Mouse (Mus musculus): ENCODE measurements around the gene Trpm5. TPM values are rescaled to one million over a fixed set of nuclear protein-coding genes. Genes with fewer than 3 reads are reported as not detected.

Trpm5 gene
- polyA plus RNA-seq, 1 experiment, result 0.95 TPM

DNA sequence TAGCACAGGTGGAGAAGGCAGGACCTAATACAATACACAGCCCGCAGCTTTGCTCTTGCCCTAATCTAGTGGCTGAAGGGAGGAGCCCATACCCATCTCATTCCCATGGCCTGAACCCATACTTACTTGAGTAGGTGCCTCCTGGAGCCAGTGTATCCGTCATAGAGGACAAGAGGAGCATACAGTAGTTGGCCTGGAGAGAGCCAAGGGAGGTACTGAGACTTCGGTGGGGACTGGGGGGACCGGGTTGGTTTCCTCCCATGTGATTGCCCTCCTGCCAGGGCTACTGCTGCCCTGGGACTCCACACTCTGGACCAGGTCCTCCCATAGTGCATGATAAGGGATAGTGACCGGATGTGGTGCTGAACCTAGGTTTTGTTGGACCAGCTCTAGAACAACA is 21.8 kb downstream of the Trpm5 start:
- peaks cover 14% of the 10 kb centered on the region; the same call in 1 of the 2 replicates for H3K4me1 ChIP-seq (ENCODE audit: control insufficient read depth, insufficient read depth, insufficient read length)
- H3K4me3 ChIP-seq (ENCODE audit: extremely low read depth, insufficient read depth, insufficient read length), result no peak overlapping the region
- no peak overlapping the region for H3K27ac ChIP-seq (ENCODE audit: insufficient read depth, low read length)
- 90% methylated on average over 5 of the region's 5 CpGs for WGBS
- DNase-seq (ENCODE audit: low read depth in 1 of 2, low spot score in 2 of 2), result no peak
- no peaks in the 10 kb centered on the region for H3K27me3 ChIP-seq (ENCODE audit: control insufficient read depth, insufficient read depth, low read length)
- peaks cover 2% of the 10 kb centered on the region; the same call in 1 of the 2 replicates for H3K36me3 ChIP-seq (ENCODE audit: control insufficient read depth, insufficient read depth, low read length)
- TF ChIP-seq CTCF (IDR thresholded peaks at IDR 0.05; ENCODE audit: extremely low read depth, insufficient read depth, insufficient read length, insufficient replicate concordance) (no peak), POLR2A (IDR thresholded peaks at IDR 0.05; ENCODE audit: low read depth, low read length) (no peak)

DNA sequence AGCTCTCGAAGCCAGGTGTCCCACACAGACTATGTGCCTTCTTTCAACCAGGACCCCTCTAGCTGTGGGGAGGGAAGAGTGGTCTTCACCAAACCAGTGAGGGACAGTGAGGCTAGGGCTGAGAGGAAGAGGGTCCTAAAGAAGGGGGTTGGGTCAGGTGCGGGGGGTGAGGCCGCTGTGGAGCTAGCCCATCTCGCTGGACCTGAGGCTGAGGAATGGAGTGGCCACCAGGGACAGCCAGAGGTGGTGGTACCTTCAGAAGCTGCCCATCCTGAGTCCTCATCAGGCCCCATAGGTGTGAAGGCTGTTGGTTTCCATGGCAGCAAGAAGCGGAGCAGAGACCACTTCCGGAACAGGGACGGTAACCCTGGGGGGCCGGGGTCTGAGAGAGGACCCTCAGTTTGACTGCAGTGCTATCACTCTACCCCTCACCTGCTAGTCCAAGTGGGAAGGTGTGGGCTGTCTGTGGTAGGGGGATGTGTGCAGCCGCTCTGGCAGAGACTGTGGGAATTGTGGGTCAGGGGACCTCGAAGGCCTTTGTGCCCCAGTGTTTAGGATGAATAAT is 23.9 kb downstream of the Trpm5 start:
- no peak for TF ChIP-seq POLR2A (IDR thresholded peaks at IDR 0.05; ENCODE audit: low read depth, low read length)
- no peak for TF ChIP-seq CTCF (IDR thresholded peaks at IDR 0.05; ENCODE audit: extremely low read depth, insufficient read depth, insufficient read length, insufficient replicate concordance)
- Histone ChIP-seq H3K36me3 (ENCODE audit: control insufficient read depth, insufficient read depth, low read length) (peaks cover 6% of the 10 kb centered on the region), H3K27me3 (ENCODE audit: control insufficient read depth, insufficient read depth, low read length) (no peaks in the 10 kb centered on the region), H3K27ac (ENCODE audit: insufficient read depth, low read length) (no peak overlapping the region), H3K4me3 (ENCODE audit: extremely low read depth, insufficient read depth, insufficient read length) (peak overlapping the region; percentile 94; the same call in 1 of the 2 replicates), H3K4me1 (ENCODE audit: control insufficient read depth, insufficient read depth, insufficient read length) (peaks cover 14% of the 10 kb centered on the region; the same call in 1 of the 2 replicates)
- 92% methylated on average over 10 of the region's 10 CpGs for WGBS
- no peak for DNase-seq (ENCODE audit: low read depth in 1 of 2, low spot score in 2 of 2)

DNA sequence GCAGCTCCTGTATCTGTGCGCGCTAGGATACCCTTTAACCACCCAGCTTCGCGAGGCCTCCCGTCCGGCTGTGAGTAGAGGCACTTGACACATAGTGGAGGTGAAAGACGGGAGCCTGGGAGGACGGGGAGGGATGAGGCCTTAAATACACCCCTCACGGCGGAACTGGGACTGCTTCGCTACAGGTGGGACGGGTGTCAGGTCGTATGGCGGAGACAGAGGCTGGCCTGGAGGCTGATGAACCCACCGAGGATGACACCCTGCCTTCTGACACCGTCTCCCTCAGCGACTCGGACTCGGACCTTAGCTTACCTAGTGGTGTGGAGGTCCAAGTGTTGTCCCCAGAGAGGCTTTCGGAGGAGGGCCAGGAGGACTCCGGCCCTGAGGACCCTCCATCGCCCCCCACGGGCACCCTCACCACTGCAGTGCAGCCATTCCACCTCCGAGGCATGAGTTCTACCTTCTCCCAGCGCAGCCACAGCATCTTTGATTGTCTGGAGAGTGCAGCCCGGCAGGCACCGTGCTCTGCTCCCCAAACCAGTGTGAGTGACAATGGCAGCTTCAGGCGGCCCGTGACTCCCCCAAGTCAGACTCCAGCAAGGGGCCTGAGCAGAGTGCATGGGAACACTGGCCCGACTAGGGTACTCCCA is 24.6 kb downstream of the Trpm5 start:
- Histone ChIP-seq H3K27me3 (ENCODE audit: control insufficient read depth, insufficient read depth, low read length) (no peaks in the 10 kb centered on the region), H3K4me3 (ENCODE audit: extremely low read depth, insufficient read depth, insufficient read length) (peak overlapping the region; percentile 94), H3K4me1 (ENCODE audit: control insufficient read depth, insufficient read depth, insufficient read length) (peaks cover 14% of the 10 kb centered on the region; the same call in 1 of the 2 replicates), H3K27ac (ENCODE audit: insufficient read depth, low read length) (peak overlapping the region; percentile 83), H3K36me3 (ENCODE audit: control insufficient read depth, insufficient read depth, low read length) (peaks cover 9% of the 10 kb centered on the region)
- DNase-seq (ENCODE audit: low read depth in 1 of 2, low spot score in 2 of 2), result peak in 1 of 2 experiments; percentile 19
- TF ChIP-seq POLR2A (IDR thresholded peaks at IDR 0.05; ENCODE audit: low read depth, low read length), result no peak
- TF ChIP-seq CTCF (IDR thresholded peaks at IDR 0.05; ENCODE audit: extremely low read depth, insufficient read depth, insufficient read length, insufficient replicate concordance), result no peak
- 9% methylated on average over 30 of the region's 30 CpGs for WGBS

DNA sequence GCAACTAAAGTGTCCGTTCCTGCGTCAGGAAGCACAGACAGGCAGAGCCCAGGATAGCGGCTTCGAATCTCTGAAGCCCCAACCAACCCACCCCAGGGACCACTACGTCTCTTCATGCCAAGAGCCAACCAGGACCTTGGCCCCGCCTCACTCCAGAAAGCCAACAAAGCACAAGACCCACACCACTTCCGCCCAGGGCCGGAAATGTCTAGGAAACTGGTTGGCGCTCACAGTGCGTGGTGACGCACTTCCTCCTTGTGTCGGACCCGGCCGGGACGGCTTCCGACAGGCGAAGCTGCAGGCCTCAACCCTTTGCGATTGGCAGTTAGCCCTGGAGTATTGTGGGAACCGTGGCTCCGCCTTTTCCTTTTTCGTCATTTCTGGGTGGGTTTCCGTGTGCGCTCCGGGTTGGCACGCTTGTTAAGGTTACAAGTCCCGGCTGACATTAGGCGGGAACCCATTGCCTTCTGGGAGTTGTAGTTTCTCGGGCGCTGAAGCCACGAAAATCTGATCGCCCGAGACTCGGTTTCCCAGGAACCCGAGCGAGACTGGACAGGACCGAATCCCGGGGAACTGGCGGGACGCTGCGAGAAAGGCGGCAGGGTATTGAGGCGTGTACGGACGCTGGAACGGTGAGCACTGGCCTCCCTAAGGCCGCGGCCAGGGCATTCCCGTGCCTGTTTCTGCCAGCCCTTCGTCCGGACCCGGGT is 25.4 kb downstream of the Trpm5 start, which contains the start of gene Tssc4:
Gene Tssc4, plus strand, starts transcription at position 368 of the 710 bp plus-strand sequence.
- Histone ChIP-seq H3K4me1 (ENCODE audit: control insufficient read depth, insufficient read depth, insufficient read length) (peaks cover 14% of the 10 kb centered on the region; the same call in 1 of the 2 replicates), H3K4me3 (ENCODE audit: extremely low read depth, insufficient read depth, insufficient read length) (peak within 1 kb of the TSS; percentile 94), H3K27ac (ENCODE audit: insufficient read depth, low read length) (peak within 1 kb of the TSS; percentile 83), H3K27me3 (ENCODE audit: control insufficient read depth, insufficient read depth, low read length) (no peaks in the 10 kb centered on the region), H3K36me3 (ENCODE audit: control insufficient read depth, insufficient read depth, low read length) (peaks cover 12% of the 10 kb centered on the region)
- WGBS, result under 1% methylated on average over 51 of the region's 51 CpGs
- DNase-seq (ENCODE audit: low read depth in 1 of 2, low spot score in 2 of 2), result peak; percentile 94 to 100
- TF ChIP-seq POLR2A (IDR thresholded peaks at IDR 0.05; ENCODE audit: low read depth, low read length) (no peak; the same call in 1 of the 2 replicates), CTCF (IDR thresholded peaks at IDR 0.05; ENCODE audit: extremely low read depth, insufficient read depth, insufficient read length, insufficient replicate concordance) (no peak)

DNA sequence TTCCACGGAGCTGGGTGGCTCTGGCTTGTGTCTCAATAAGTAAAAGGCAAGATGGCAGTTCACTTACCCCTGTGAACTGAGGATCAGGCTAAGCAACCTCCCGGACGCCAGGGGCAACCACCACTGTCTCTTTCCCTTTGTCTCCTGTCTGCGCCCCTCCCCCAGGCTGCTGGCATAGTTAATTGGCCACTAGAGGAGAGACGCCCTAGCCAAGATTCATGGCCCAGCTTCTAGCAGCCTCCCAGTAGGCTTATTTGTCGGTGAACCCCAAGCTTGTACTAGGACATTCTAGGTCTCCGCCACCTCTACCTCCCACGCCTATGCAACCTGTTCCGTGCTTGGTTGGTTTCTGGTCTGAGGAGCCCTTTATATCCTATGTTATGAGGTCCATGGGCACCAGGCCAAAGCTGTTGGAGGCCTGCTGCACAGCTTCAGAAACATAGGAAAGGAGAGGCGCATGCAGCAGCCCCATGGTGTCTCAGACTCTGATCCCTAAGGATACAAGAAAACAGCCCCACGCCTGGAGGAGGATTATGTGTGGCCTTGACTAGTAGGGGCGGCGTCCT is 26.0 kb downstream of the Trpm5 start:
- peak overlapping the region; percentile 83 for H3K27ac ChIP-seq (ENCODE audit: insufficient read depth, low read length)
- H3K4me1 ChIP-seq (ENCODE audit: control insufficient read depth, insufficient read depth, insufficient read length), result peaks cover 14% of the 10 kb centered on the region; the same call in 1 of the 2 replicates
- 74% methylated on average over 13 of the region's 13 CpGs for WGBS
- H3K27me3 ChIP-seq (ENCODE audit: control insufficient read depth, insufficient read depth, low read length), result no peaks in the 10 kb centered on the region
- TF ChIP-seq POLR2A (IDR thresholded peaks at IDR 0.05; ENCODE audit: low read depth, low read length) (no peak), CTCF (IDR thresholded peaks at IDR 0.05; ENCODE audit: extremely low read depth, insufficient read depth, insufficient read length, insufficient replicate concordance) (no peak)
- no peak for DNase-seq (ENCODE audit: low read depth in 1 of 2, low spot score in 2 of 2)
- peaks cover 15% of the 10 kb centered on the region for H3K36me3 ChIP-seq (ENCODE audit: control insufficient read depth, insufficient read depth, low read length)
- peak overlapping the region; percentile 39; the same call in 1 of the 2 replicates for H3K4me3 ChIP-seq (ENCODE audit: extremely low read depth, insufficient read depth, insufficient read length)

DNA sequence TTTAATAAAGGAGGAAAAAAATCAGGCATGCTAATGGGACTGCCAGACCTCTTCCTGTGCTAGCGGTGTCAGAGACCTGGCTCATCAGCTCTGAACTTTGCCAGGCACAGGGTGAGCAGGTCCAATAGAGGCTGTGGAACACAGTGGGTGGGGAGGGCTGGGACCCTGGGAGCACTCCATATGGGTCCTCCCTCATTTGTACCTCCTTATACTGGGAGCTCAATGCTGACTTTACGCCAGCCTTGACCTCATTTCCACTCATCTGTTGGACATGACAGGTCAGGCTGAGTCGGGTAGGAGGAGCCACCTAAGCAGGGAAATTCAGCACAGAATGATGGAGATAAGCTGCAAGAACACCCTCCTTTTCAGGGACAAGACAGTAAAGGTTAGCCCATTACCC is 26.5 kb downstream of the Trpm5 start:
- WGBS, result 86% methylated on average over 3 of the region's 3 CpGs
- TF ChIP-seq CTCF (IDR thresholded peaks at IDR 0.05; ENCODE audit: extremely low read depth, insufficient read depth, insufficient read length, insufficient replicate concordance), result no peak
- no peak for TF ChIP-seq POLR2A (IDR thresholded peaks at IDR 0.05; ENCODE audit: low read depth, low read length)
- Histone ChIP-seq H3K4me1 (ENCODE audit: control insufficient read depth, insufficient read depth, insufficient read length) (peaks cover 14% of the 10 kb centered on the region; the same call in 1 of the 2 replicates), H3K4me3 (ENCODE audit: extremely low read depth, insufficient read depth, insufficient read length) (no peak overlapping the region), H3K36me3 (ENCODE audit: control insufficient read depth, insufficient read depth, low read length) (peaks cover 18% of the 10 kb centered on the region), H3K27me3 (ENCODE audit: control insufficient read depth, insufficient read depth, low read length) (no peaks in the 10 kb centered on the region), H3K27ac (ENCODE audit: insufficient read depth, low read length) (no peak overlapping the region)
- DNase-seq (ENCODE audit: low read depth in 1 of 2, low spot score in 2 of 2), result no peak
